ENCODE assay signal across 8 mouse cellular contexts in genomic region chr11:114829499-114830432, GRCm38 (mm10). TPM values are rescaled to one million over a fixed set of nuclear protein-coding genes. Genes with fewer than 3 reads are reported as not detected.
DNase-seq lines count a peak whose midpoint lies in the region; ATAC-seq and TF ChIP-seq lines count a peak whose summit lies in the region.

No protein-coding gene starts in this region.

- no peak overlapping the region for H3K4me3 ChIP-seq in hindbrain, postnatal 0 days (ENCODE audit: low read length)
- H3K4me3 ChIP-seq in liver, embryonic 14.5 days (ENCODE audit: insufficient read depth in 1 of 2, low read depth in 2 of 2, low read length in 2 of 2): peak overlapping the region in 1 of 2 experiments; percentile 23; a peak in 2 of 4 replicates

- no peak for TF ChIP-seq CTCF in hindbrain, postnatal 0 days (IDR thresholded peaks at IDR 0.05; ENCODE audit: low read depth)
- TF ChIP-seq CTCF in liver, embryonic 14.5 days (IDR thresholded peaks at IDR 0.05; ENCODE audit: low read depth): no peak

- DNase-seq in R1 (ENCODE audit: low read depth, low spot score): peak; percentile 94
- DNase-seq in cerebellum, postnatal 14 days: peak; percentile 89 to 93
- DNase-seq in gastrocnemius, postnatal 14 days: peak; percentile 78
- DNase-seq in hindbrain, postnatal 0 days (ENCODE audit: low spot score): peak; percentile 29
- DNase-seq in liver, embryonic 14.5 days (ENCODE audit: low read depth in 3 of 3, low spot score in 3 of 3): no peak
- peak; percentile 83 for DNase-seq in neural tube, embryonic 10.5 days (ENCODE audit: extremely low spot score, low spot score)
- no peak for DNase-seq in thymus, postnatal 36 days

- 0 out of 2 replicates have a peak overlapping the region, but pooled peaks have one; percentile 16 for H3K27ac ChIP-seq in hindbrain, postnatal 0 days
- H3K27ac ChIP-seq in liver, embryonic 14.5 days: no peak overlapping the region

- H3K4me2 ChIP-seq in hindbrain, postnatal 0 days (ENCODE audit: low read depth, low read length): peak overlapping the region; percentile 45
- peak overlapping the region; percentile 55 for H3K4me2 ChIP-seq in liver, embryonic 14.5 days (ENCODE audit: low read depth)

- no peaks in the 10 kb centered on the region for H3K27me3 ChIP-seq in hindbrain, postnatal 0 days (ENCODE audit: insufficient read depth, low read length)
- no peaks in the 10 kb centered on the region for H3K27me3 ChIP-seq in liver, embryonic 14.5 days (ENCODE audit: control insufficient read depth, insufficient read depth, low read length)

- WGBS in hindbrain, postnatal 0 days: 8% methylated on average over 24 of the region's 24 CpGs
- WGBS in liver, embryonic 14.5 days (ENCODE audit: insufficient replicate concordance): 14% methylated on average over 24 of the region's 24 CpGs

- peaks cover 7% of the 10 kb centered on the region; the same call in 1 of the 2 replicates for H3K4me1 ChIP-seq in hindbrain, postnatal 0 days (ENCODE audit: insufficient read depth, low read length)
- peaks cover 3 to 29% of the 10 kb centered on the region in 2 experiments for H3K4me1 ChIP-seq in liver, embryonic 14.5 days (replicated peaks; ENCODE audit: control insufficient read depth in 2 of 2, insufficient read depth in 2 of 2, low read length in 1 of 2)

- no peak for TF ChIP-seq EP300 in liver, embryonic 14.5 days (IDR thresholded peaks at IDR 0.05; ENCODE audit: low read depth)

- no peaks in the 10 kb centered on the region for H3K36me3 ChIP-seq in hindbrain, postnatal 0 days (ENCODE audit: insufficient read depth, low read length)
- no peaks in the 10 kb centered on the region for H3K36me3 ChIP-seq in liver, embryonic 14.5 days (replicated peaks; ENCODE audit: control insufficient read depth, insufficient read depth, low read depth)

- no peaks in the 10 kb centered on the region for H3K9me3 ChIP-seq in hindbrain, postnatal 0 days (ENCODE audit: low read length)
- no peaks in the 10 kb centered on the region for H3K9me3 ChIP-seq in liver, embryonic 14.5 days (ENCODE audit: control insufficient read depth, low read length)

- intact Hi-C loops in gastrocnemius, postnatal 14 days (cut with DNase I; ENCODE audit: low total_unique reads): no loop called here

- peak; percentile 15; the same call in 1 of the 2 replicates for ATAC-seq in hindbrain, postnatal 0 days
- peak; percentile 64 for ATAC-seq in liver, embryonic 14.5 days (ENCODE audit: insufficient read depth)
- ATAC-seq in frontal cortex, adult (ENCODE audit: low TSS enrichment): no peak

- H3K9ac ChIP-seq in hindbrain, postnatal 0 days (replicated peaks; ENCODE audit: low read length): 0 out of 2 replicates have a peak overlapping the region, but pooled peaks have one; percentile 2
- no peak overlapping the region; the same call in 1 of the 2 replicates for H3K9ac ChIP-seq in liver, embryonic 14.5 days (replicated peaks)

RNA-seq across cellular contexts. Expression of gene Gprc5c, which starts 21.2 kb away (rescaled TPM):
- total RNA-seq in gastrocnemius, postnatal 14 days (2021): 10 to 100 TPM; 39.1 to 43.0 TPM
- total RNA-seq in hindbrain, postnatal 0 days (2014; rRNA removed): 12.8 and 14.1 TPM in 2 replicates
- polyA plus RNA-seq in hindbrain, postnatal 0 days (2015; fragmentation: Nextera tagmentation; extraction: Ambion mirVana): 7.5 and 7.8 TPM in 2 replicates
- polyA plus RNA-seq in liver, embryonic 14.5 days (2012; rRNA removed): 4.8 and 5.0 TPM in 2 replicates
- polyA plus RNA-seq in liver, embryonic 14.5 days (2014; fragmentation: Nextera tagmentation; extraction: Ambion mirVana): 8.0 and 9.8 TPM in 2 replicates

RNA-seq across cellular contexts. Expression of gene Gpr142, which starts 31.0 kb away (rescaled TPM):
- not detected for total RNA-seq in gastrocnemius, postnatal 14 days (2021)
- total RNA-seq in hindbrain, postnatal 0 days (2014; rRNA removed): 0.58 TPM in 1 of 2 replicates, not detected in the other
- not detected in 2 replicates for polyA plus RNA-seq in hindbrain, postnatal 0 days (2015; fragmentation: Nextera tagmentation; extraction: Ambion mirVana)
- polyA plus RNA-seq in liver, embryonic 14.5 days (2012; rRNA removed): 0.04 TPM in 1 of 2 replicates, not detected in the other
- not detected in 2 replicates for polyA plus RNA-seq in liver, embryonic 14.5 days (2014; fragmentation: Nextera tagmentation; extraction: Ambion mirVana)

RNA-seq across cellular contexts. Expression of gene Btbd17, which starts 34.0 kb away (rescaled TPM):
- 1 to 10 TPM in 1 of 2 experiments, under 1 TPM in 1; 0.38 to 1.1 TPM for total RNA-seq in gastrocnemius, postnatal 14 days (2021)
- 84.6 and 94.0 TPM in 2 replicates for total RNA-seq in hindbrain, postnatal 0 days (2014; rRNA removed)
- polyA plus RNA-seq in hindbrain, postnatal 0 days (2015; fragmentation: Nextera tagmentation; extraction: Ambion mirVana): 30.4 and 31.1 TPM in 2 replicates
- polyA plus RNA-seq in liver, embryonic 14.5 days (2012; rRNA removed): 0.10 TPM in 1 of 2 replicates, not detected in the other
- polyA plus RNA-seq in liver, embryonic 14.5 days (2014; fragmentation: Nextera tagmentation; extraction: Ambion mirVana): not detected in 2 replicates

Comparison
In these comparisons a context has a peak if more than half of its experiments do, and no peak if none do; other contexts are left out.
1. DNase-seq: peak in R1 (single experiment), cerebellum, postnatal 14 days (2 of 2), gastrocnemius, postnatal 14 days (single experiment), hindbrain, postnatal 0 days (single experiment) and neural tube, embryonic 10.5 days (single experiment); none in liver, embryonic 14.5 days (0 of 3) and thymus, postnatal 36 days (0 of 2).
2. RNA of gene Btbd17, which starts 34.0 kb away (total RNA-seq): 84.6 to 94.0 TPM in hindbrain, postnatal 0 days; 0.38 to 1.1 TPM in gastrocnemius, postnatal 14 days; every median in the first group is over 10 times any median in the second.